Mouse (Mus musculus): ENCODE data around the gene Tlcd1.

DNA sequence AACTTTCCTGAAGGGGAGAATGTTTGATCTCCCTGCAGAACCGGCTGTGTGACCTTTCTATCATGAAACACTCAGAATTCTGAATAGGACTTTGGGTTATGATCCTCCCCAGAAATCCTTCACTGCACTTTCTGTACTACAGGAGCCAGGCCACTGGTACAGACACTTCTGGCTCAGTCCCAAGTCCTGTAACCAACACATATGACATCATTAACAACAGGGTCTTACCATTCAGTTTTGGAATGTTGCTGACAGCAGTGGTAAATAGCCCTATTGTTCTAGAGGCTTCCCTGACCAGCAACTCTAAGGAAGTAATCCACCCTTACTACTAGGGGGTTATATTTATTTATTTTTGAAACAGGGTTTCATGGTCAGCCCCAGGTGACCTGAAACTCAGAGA lies 16.6 kb downstream of the Tlcd1 start, which contains the start of gene Proca1:
- TF ChIP-seq GATA1 (IDR thresholded peaks at IDR 0.05; ENCODE audit: borderline replicate concordance, low read length), result no peak
- TF ChIP-seq FLI1 (IDR thresholded peaks at IDR 0.05; ENCODE audit: low read length), result no peak
